Mouse (Mus musculus): ENCODE measurements around the gene Leap2. TPM values are rescaled to one million over a fixed set of nuclear protein-coding genes. Genes with fewer than 3 reads are reported as not detected.

The Leap2 gene
- not detected in 2 replicates for total RNA-seq (2014; rRNA removed)
- not detected in 2 replicates for polyA plus RNA-seq (2015; fragmentation: Nextera tagmentation; extraction: Ambion mirVana)

- 88% methylated on average over 4 of the region's 4 CpGs for WGBS
- no peak for TF ChIP-seq CTCF (IDR thresholded peaks at IDR 0.05; ENCODE audit: low read depth)
- H3K36me3 ChIP-seq (ENCODE audit: insufficient read depth) = peaks cover 26% of the 10 kb centered on the region
- H3K27ac ChIP-seq (ENCODE audit: low read depth, low read length) = no peak within 1 kb of the TSS
- no peak within 1 kb of the TSS for H3K9ac ChIP-seq
- DNase-seq (no peak), ATAC-seq (no peak)
- H3K4me3 ChIP-seq (ENCODE audit: low read depth, low read length) = no peak within 1 kb of the TSS
- H3K4me2 ChIP-seq (ENCODE audit: low read depth) = no peak within 1 kb of the TSS
- H3K27me3 ChIP-seq (ENCODE audit: insufficient read depth, low read length) = no peaks in the 10 kb centered on the region
- no peaks in the 10 kb centered on the region for H3K4me1 ChIP-seq (ENCODE audit: insufficient read depth)
- H3K9me3 ChIP-seq (ENCODE audit: low read length) = no peaks in the 10 kb centered on the region
Observed at GRCm38 (mm10) chr11:53423036-53423435, at the start of gene Leap2. Gene Leap2, minus strand, starts transcription at chr11:53423170.

DNA sequence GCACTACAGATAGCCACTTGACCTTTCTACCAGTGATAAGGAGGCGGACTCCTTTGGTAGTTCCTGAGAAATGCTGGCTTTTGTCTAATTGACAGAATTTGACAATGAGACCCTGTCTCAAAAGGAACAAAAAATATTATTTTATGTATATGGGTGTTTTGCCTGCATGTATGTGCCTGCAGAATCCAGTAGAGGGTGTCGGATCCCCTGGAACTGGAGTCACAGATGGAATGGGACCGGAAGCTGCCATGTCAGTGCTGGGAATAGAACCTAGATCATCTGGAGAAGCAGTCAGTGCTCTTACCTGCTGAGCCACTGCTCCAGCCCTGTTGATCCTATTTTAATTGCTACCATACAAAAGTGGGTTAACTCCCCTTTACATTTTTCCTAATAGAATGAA lies 49.7 kb upstream of the Leap2 start:
- no peak overlapping the region for H3K4me2 ChIP-seq (ENCODE audit: low read depth)
- TF ChIP-seq CTCF (IDR thresholded peaks at IDR 0.05; ENCODE audit: low read depth) = peak; percentile 28; the same call in 1 of the 2 replicates
- H3K4me1 ChIP-seq (ENCODE audit: insufficient read depth) = peaks cover 22% of the 10 kb centered on the region
- DNase-seq (no peak), ATAC-seq (no peak)
- no peak overlapping the region for H3K9ac ChIP-seq
- no peak overlapping the region for H3K27ac ChIP-seq (ENCODE audit: low read depth, low read length)
- H3K36me3 ChIP-seq (ENCODE audit: insufficient read depth) = no peaks in the 10 kb centered on the region
- H3K4me3 ChIP-seq (ENCODE audit: low read depth, low read length) = no peak overlapping the region
- H3K9me3 ChIP-seq (ENCODE audit: low read length) = no peaks in the 10 kb centered on the region
- H3K27me3 ChIP-seq (ENCODE audit: insufficient read depth, low read length) = no peaks in the 10 kb centered on the region
- 78% methylated on average over 3 of the region's 3 CpGs for WGBS

DNA sequence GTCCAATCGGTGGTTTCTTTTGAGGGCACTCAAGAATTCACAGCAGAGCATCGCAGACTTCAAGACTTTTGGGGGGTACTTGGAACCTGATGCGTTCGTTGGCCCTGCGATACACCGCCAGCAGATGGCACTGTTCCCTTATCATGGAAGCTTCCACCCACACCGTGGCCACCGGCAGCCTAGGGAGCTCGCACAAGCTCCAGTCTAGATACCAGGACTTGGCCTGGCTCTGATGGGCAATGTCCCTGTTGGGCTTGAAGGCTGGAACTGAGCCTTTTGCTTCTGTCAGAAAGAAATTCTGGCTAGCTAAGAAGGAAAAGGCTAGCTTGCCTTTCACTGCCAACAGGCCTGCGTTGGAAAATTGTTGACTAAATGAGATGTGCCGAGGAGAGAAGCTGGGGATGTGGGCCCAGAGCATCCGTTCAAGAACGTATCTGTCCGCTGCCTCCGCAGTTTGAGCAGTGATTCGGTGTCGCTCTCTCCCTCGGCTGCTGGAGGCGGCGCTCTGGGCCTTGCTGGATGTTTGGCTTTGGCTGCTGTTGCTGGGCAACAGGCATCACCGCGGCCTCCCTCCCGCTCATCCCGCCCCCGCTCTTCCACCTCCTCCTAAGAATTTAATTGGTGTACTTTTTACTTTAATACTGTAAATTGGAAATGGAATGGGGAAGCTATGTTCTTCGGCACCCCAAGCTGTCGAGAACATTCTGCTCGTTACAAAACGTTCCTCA lies 47.2 kb upstream of the Leap2 start, which contains the start of gene Gm9837:
Gm9837 (minus strand) TSS at position 512 of the 728 bp plus-strand sequence.
- H3K4me1 ChIP-seq (ENCODE audit: insufficient read depth) = peaks cover 15% of the 10 kb centered on the region
- peak; percentile 91 for TF ChIP-seq CTCF (IDR thresholded peaks at IDR 0.05; ENCODE audit: low read depth)
- DNase-seq = peak; percentile 95
- H3K27me3 ChIP-seq (ENCODE audit: insufficient read depth, low read length) = peaks cover 6% of the 10 kb centered on the region; the same call in 1 of the 2 replicates
- peak within 1 kb of the TSS; percentile 52 for H3K4me2 ChIP-seq (ENCODE audit: low read depth)
- H3K9me3 ChIP-seq (ENCODE audit: low read length) = no peaks in the 10 kb centered on the region
- peak; percentile 89 for ATAC-seq
- peak within 1 kb of the TSS; percentile 44; the same call in 1 of the 2 replicates for H3K9ac ChIP-seq
- H3K4me3 ChIP-seq (ENCODE audit: low read depth, low read length) = peak within 1 kb of the TSS; percentile 21
- under 1% methylated on average over 29 of the region's 29 CpGs for WGBS
- no peaks in the 10 kb centered on the region for H3K36me3 ChIP-seq (ENCODE audit: insufficient read depth)
- peak within 1 kb of the TSS; percentile 80 for H3K27ac ChIP-seq (ENCODE audit: low read depth, low read length)

DNA sequence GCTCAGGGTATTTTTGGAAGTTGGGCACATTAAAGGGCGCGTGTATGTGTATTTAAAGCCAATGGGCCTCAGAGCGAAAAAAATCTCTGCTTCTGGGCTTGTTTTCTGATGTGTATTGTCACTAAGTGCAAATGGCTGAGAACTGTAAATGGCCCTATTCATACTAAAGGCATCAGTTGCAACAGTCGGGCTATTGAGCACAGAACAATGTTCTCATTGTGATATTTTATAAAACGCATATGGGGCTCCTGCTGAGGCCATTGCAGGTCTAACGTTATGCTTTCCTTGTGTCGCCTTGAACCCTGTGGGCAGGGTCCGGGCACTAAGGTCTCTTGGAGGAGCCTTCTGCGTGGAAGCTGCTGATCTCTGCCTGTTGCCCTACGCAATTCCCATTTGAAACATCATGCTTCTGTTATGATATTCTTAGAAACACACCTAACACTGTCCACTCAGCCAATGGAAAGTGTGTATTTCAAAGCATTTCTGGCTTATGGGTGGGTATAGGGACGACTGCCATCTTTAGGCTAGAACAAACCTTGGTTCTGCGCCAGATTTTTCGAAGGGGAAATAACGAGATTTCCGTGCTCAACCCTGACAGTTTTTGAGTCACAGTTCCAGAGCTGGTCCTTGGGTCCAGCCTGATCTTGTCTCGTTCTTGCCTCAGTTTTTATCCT lies 46.5 kb upstream of the Leap2 start:
- H3K4me1 ChIP-seq (ENCODE audit: insufficient read depth) = peaks cover 15% of the 10 kb centered on the region
- peaks cover 13% of the 10 kb centered on the region for H3K27me3 ChIP-seq (ENCODE audit: insufficient read depth, low read length)
- H3K4me2 ChIP-seq (ENCODE audit: low read depth) = peak overlapping the region; percentile 52
- H3K9ac ChIP-seq = 0 out of 2 replicates have a peak overlapping the region, but pooled peaks have one; percentile 44
- H3K27ac ChIP-seq (ENCODE audit: low read depth, low read length) = peak overlapping the region; percentile 1; the same call in 1 of the 2 replicates
- no peak overlapping the region for H3K4me3 ChIP-seq (ENCODE audit: low read depth, low read length)
- 0 out of 2 replicates have a peak, but pooled peaks have one; percentile 5 for ATAC-seq
- TF ChIP-seq CTCF (IDR thresholded peaks at IDR 0.05; ENCODE audit: low read depth) = no peak
- H3K36me3 ChIP-seq (ENCODE audit: insufficient read depth) = no peaks in the 10 kb centered on the region
- no peak for DNase-seq
- WGBS = 15% methylated on average over 16 of the region's 16 CpGs
- H3K9me3 ChIP-seq (ENCODE audit: low read length) = no peaks in the 10 kb centered on the region

GRCm38 (mm10) chr11:53466231-53466971 lies 43.4 kb upstream of the Leap2 start:
- Histone ChIP-seq H3K36me3 (ENCODE audit: insufficient read depth) (no peaks in the 10 kb centered on the region), H3K4me3 (ENCODE audit: low read depth, low read length) (peak overlapping the region; percentile 37), H3K9me3 (ENCODE audit: low read length) (no peaks in the 10 kb centered on the region), H3K4me1 (ENCODE audit: insufficient read depth) (peaks cover 15% of the 10 kb centered on the region), H3K4me2 (ENCODE audit: low read depth) (peak overlapping the region; percentile 68), H3K27me3 (ENCODE audit: insufficient read depth, low read length) (peaks cover 31% of the 10 kb centered on the region), H3K27ac (ENCODE audit: low read depth, low read length) (no peak overlapping the region), H3K9ac (peak overlapping the region; percentile 56)
- DNase-seq (peak; percentile 91), ATAC-seq (peak; percentile 76)
- 8% methylated on average over 40 of the region's 40 CpGs for WGBS
- TF ChIP-seq CTCF (IDR thresholded peaks at IDR 0.05; ENCODE audit: low read depth) = peak; percentile 89

GRCm38 (mm10) chr11:53463551-53464424 lies 40.8 kb upstream of the Leap2 start:
- H3K27ac ChIP-seq (ENCODE audit: low read depth, low read length) = no peak overlapping the region
- no peak for TF ChIP-seq CTCF (IDR thresholded peaks at IDR 0.05; ENCODE audit: low read depth)
- no peaks in the 10 kb centered on the region for H3K36me3 ChIP-seq (ENCODE audit: insufficient read depth)
- peak overlapping the region; percentile 33; the same call in 1 of the 2 replicates for H3K9ac ChIP-seq
- DNase-seq (peak; percentile 43), ATAC-seq (no peak)
- peaks cover 31% of the 10 kb centered on the region for H3K27me3 ChIP-seq (ENCODE audit: insufficient read depth, low read length)
- H3K4me3 ChIP-seq (ENCODE audit: low read depth, low read length) = peak overlapping the region; percentile 32
- H3K4me1 ChIP-seq (ENCODE audit: insufficient read depth) = peaks cover 3% of the 10 kb centered on the region; the same call in 1 of the 2 replicates
- 8% methylated on average over 52 of the region's 55 CpGs for WGBS
- peak overlapping the region; percentile 68 for H3K4me2 ChIP-seq (ENCODE audit: low read depth)
- H3K9me3 ChIP-seq (ENCODE audit: low read length) = no peaks in the 10 kb centered on the region
